Mouse (Mus musculus) liver, postnatal 0 days (tissue): ENCODE measurements around the gene Myl4. TPM values are rescaled to one million over a fixed set of nuclear protein-coding genes. Genes with fewer than 3 reads are reported as not detected.
A peak's percentile ranks its signal among the peaks of the same experiment; 100 is the strongest.

Source experiments
- ATAC-seq: fragments of 200-750 bp; cut with Nextera tagmentation; 2 replicates; pipeline ENCODE4 v1.8.0; 2017; ENCODE audit warnings: mild to moderate bottlenecking, moderate library complexity
- DNase-seq: peaks from one replicate; pipeline ENCODE4 v3.0.0-alpha.2; 2016
- H3K27ac ChIP-seq: fragments of 300-500 bp; sonication (generic); 2 replicates; pipeline ENCODE4 v1.5.1; 2014; ENCODE audit warnings: antibody characterized with exemption, moderate library complexity, mild to moderate bottlenecking, low read depth
- H3K27me3 ChIP-seq: fragments of 300-500 bp; sonication (generic); 2 replicates; pipeline ENCODE4 v1.6.1; 2014; ENCODE audit warnings: low read length, control low read depth, mixed read lengths; ENCODE audit not compliant: insufficient read depth
- H3K36me3 ChIP-seq: fragments of 300-500 bp; sonication (generic); replicated peaks from 2 replicates; pipeline ENCODE4 v1.6.1; 2014; ENCODE audit warnings: mild to moderate bottlenecking, control low read depth, low read length, moderate library complexity, mixed read lengths; ENCODE audit not compliant: insufficient read depth
- H3K4me1 ChIP-seq: fragments of 300-500 bp; sonication (generic); 2 replicates; pipeline ENCODE4 v1.6.1; 2014; ENCODE audit warnings: antibody characterized with exemption, mild to moderate bottlenecking, control low read depth; ENCODE audit not compliant: insufficient read depth
- H3K4me2 ChIP-seq: fragments of 300-500 bp; sonication (generic); 2 replicates; pipeline ENCODE4 v1.6.1; 2014; ENCODE audit warnings: low read depth, mild to moderate bottlenecking, low read length, moderate library complexity, mixed read lengths
- H3K4me3 ChIP-seq: fragments of 300-500 bp; sonication (generic); 2 replicates; pipeline ENCODE4 v1.5.1; 2014; ENCODE audit warnings: low read depth, low read length
- H3K9ac ChIP-seq: fragments of 300-500 bp; sonication (generic); replicated peaks from 2 replicates; pipeline ENCODE4 v1.6.1; 2014; ENCODE audit warnings: mild to moderate bottlenecking, moderate library complexity
- H3K9me3 ChIP-seq: fragments of 300-500 bp; sonication (generic); 2 replicates; pipeline ENCODE4 v1.6.1; 2016; ENCODE audit warnings: mild to moderate bottlenecking, control low read depth, low read length, mixed read lengths
- CTCF ChIP-seq: sonication (generic); IDR thresholded peaks from 2 replicates; pipeline ENCODE4 v1.5.1; 2016; ENCODE audit warnings: antibody characterized with exemption, low read depth
- EP300 ChIP-seq: IDR thresholded peaks from 2 replicates; pipeline ENCODE4 v1.6.1; 2016; ENCODE audit warnings: antibody characterized with exemption, low read depth, mild to moderate bottlenecking
- WGBS: fragments of 180-500 bp; shearing (Covaris S2); extraction: QIAGEN DNeasy Blood & Tissue Kit; methylation state at CpG from one replicate; pipeline ENCODE4 v1.1.7; 2014; ENCODE audit not compliant: insufficient replicate concordance; 5-methylcytosine and 5-hydroxymethylcytosine counted together
- polyA plus RNA-seq: library from polyadenylated mRNA; unstranded; fragments of >200 nt; fragmentation: Nextera tagmentation; extraction: Ambion mirVana; gene quantifications from 2 replicates; pipeline ENCODE4 v1.2.1, GENCODE M21; 2015

Gene Myl4
- polyA plus RNA-seq, 1 experiment from 2014 or later = 8.3 TPM

- TF ChIP-seq EP300 = no peak
- no peak for TF ChIP-seq CTCF
- Histone ChIP-seq H3K27me3 (peaks cover 9% of the 10 kb centered on the region; the same call in 1 of the 2 replicates), H3K36me3 (no peaks in the 10 kb centered on the region), H3K4me3 (no peak overlapping the region), H3K9me3 (no peaks in the 10 kb centered on the region), H3K9ac (no peak overlapping the region), H3K4me2 (no peak overlapping the region), H3K4me1 (peaks cover 8% of the 10 kb centered on the region), H3K27ac (no peak overlapping the region)
- WGBS = 61% methylated on average over 6 of the region's 6 CpGs
- DNase-seq (no peak), ATAC-seq (no peak)
These were observed 53.7 kb downstream of the Myl4 start for GRCm38 (mm10) chr11:104604192-104604591.

- peak within 1 kb of the TSS; percentile 65 for H3K9ac ChIP-seq
- no peaks in the 10 kb centered on the region for H3K9me3 ChIP-seq
- H3K36me3 ChIP-seq = no peaks in the 10 kb centered on the region
- H3K27me3 ChIP-seq = peaks cover 12% of the 10 kb centered on the region; the same call in 1 of the 2 replicates
- H3K4me1 ChIP-seq = peaks cover 23% of the 10 kb centered on the region
- peak within 1 kb of the TSS; percentile 56 for H3K27ac ChIP-seq
- TF ChIP-seq EP300 (no peak), CTCF (peak; percentile 57)
- ATAC-seq = peak; percentile 68
- under 1% methylated on average over 39 of the region's 51 CpGs for WGBS
- H3K4me2 ChIP-seq = peak within 1 kb of the TSS; percentile 77
- peak; percentile 82 for DNase-seq
- H3K4me3 ChIP-seq = peak within 1 kb of the TSS; percentile 51
These were observed 57.2 kb downstream of the Myl4 start, which contains the start of gene Itgb3 for GRCm38 (mm10) chr11:104607491-104608245. Itgb3 (plus strand) TSS chr11:104608000.

- Histone ChIP-seq H3K4me1 (peaks cover 23% of the 10 kb centered on the region), H3K9me3 (no peaks in the 10 kb centered on the region), H3K27ac (peak overlapping the region; percentile 56), H3K4me3 (peak overlapping the region; percentile 51), H3K4me2 (peak overlapping the region; percentile 77), H3K9ac (peak overlapping the region; percentile 65), H3K27me3 (peaks cover 12% of the 10 kb centered on the region; the same call in 1 of the 2 replicates), H3K36me3 (no peaks in the 10 kb centered on the region)
- 2% methylated on average over 22 of the region's 23 CpGs for WGBS
- peak; percentile 13 for ATAC-seq
- no peak for TF ChIP-seq EP300
- TF ChIP-seq CTCF = no peak
- no peak for DNase-seq
These were observed 57.9 kb downstream of the Myl4 start for GRCm38 (mm10) chr11:104608249-104608920.

- H3K4me2 ChIP-seq = peak overlapping the region; percentile 77
- no peaks in the 10 kb centered on the region for H3K36me3 ChIP-seq
- 24% methylated on average over 6 of the region's 6 CpGs for WGBS
- peaks cover 26% of the 10 kb centered on the region for H3K4me1 ChIP-seq
- ATAC-seq = no peak
- no peak for DNase-seq
- H3K9me3 ChIP-seq = no peaks in the 10 kb centered on the region
- H3K27me3 ChIP-seq = peaks cover 12% of the 10 kb centered on the region; the same call in 1 of the 2 replicates
- peak overlapping the region; percentile 51 for H3K4me3 ChIP-seq
- H3K27ac ChIP-seq = 0 out of 2 replicates have a peak overlapping the region, but pooled peaks have one; percentile 56
- TF ChIP-seq CTCF (no peak), EP300 (no peak)
- no peak overlapping the region for H3K9ac ChIP-seq
These were observed 58.7 kb downstream of the Myl4 start for GRCm38 (mm10) chr11:104609033-104609684.

GRCm38 (mm10) chr11:104609733-104610132, 59.3 kb downstream of the Myl4 start:
- peaks cover 28% of the 10 kb centered on the region for H3K4me1 ChIP-seq

GRCm38 (mm10) chr11:104611579-104612151, 61.2 kb downstream of the Myl4 start:
- WGBS = 30% methylated on average over 4 of the region's 4 CpGs
- H3K4me1 ChIP-seq = peaks cover 28% of the 10 kb centered on the region
- H3K9ac ChIP-seq = no peak overlapping the region
- no peak overlapping the region for H3K4me3 ChIP-seq
- ATAC-seq (0 out of 2 replicates have a peak, but pooled peaks have one; percentile 28), DNase-seq (no peak)
- no peaks in the 10 kb centered on the region for H3K36me3 ChIP-seq
- H3K27me3 ChIP-seq = peaks cover 12% of the 10 kb centered on the region; the same call in 1 of the 2 replicates
- TF ChIP-seq CTCF (no peak), EP300 (peak; percentile 56; the same call in 1 of the 2 replicates)
- H3K27ac ChIP-seq = no peak overlapping the region
- H3K9me3 ChIP-seq = no peaks in the 10 kb centered on the region
- H3K4me2 ChIP-seq = no peak overlapping the region

More at GRCm38 (mm10) chr11:104609733-104610132, 59.3 kb downstream of the Myl4 start:
- H3K36me3 ChIP-seq = no peaks in the 10 kb centered on the region
- no peak overlapping the region for H3K9ac ChIP-seq
- H3K27ac ChIP-seq = no peak overlapping the region
- peak overlapping the region; percentile 22; the same call in 1 of the 2 replicates for H3K4me2 ChIP-seq
- DNase-seq (no peak), ATAC-seq (no peak)
- H3K4me3 ChIP-seq = no peak overlapping the region
- H3K9me3 ChIP-seq = no peaks in the 10 kb centered on the region
- peaks cover 12% of the 10 kb centered on the region; the same call in 1 of the 2 replicates for H3K27me3 ChIP-seq
- TF ChIP-seq CTCF = no peak
- no peak for TF ChIP-seq EP300
- 37% methylated on average over 4 of the region's 4 CpGs for WGBS
